Mouse (Mus musculus): ENCODE measurements at regions not wholly inside any gene's neighbourhood (a gene's known extent, or its start where the extent isn't known, plus 50 kb on each side); places are given as distances from the start of the nearest gene placed in this dataset.

GRCm38 (mm10) chr1:23184728-23185127 is 82.7 kb upstream of the 4933415F23Rik start:
- TF ChIP-seq CTCF (IDR thresholded peaks at IDR 0.05; ENCODE audit: control insufficient read depth, insufficient read depth, insufficient read length) (no peak), MYOG (IDR thresholded peaks at IDR 0.05; ENCODE audit: control insufficient read depth, extremely low read depth, insufficient read length) (no peak), MAX (IDR thresholded peaks at IDR 0.05) (no peak), FOSL1 (IDR thresholded peaks at IDR 0.05; ENCODE audit: insufficient read depth, low read length, poor library complexity, severe bottlenecking) (no peak)

Measured in C2C12 (cell line).